Mouse (Mus musculus): ENCODE measurements at regions not wholly inside any gene's neighbourhood (a gene's known extent, or its start where the extent isn't known, plus 50 kb on each side); places are given as distances from the start of the nearest gene placed in this dataset.

GRCm38 (mm10) chr3:66646251-66646650 is 334.9 kb upstream of the Rsrc1 start:
- peak; percentile 5 for DNase-seq

GRCm38 (mm10) chr3:66649271-66649670 is 331.9 kb upstream of the Rsrc1 start:
- no peak for DNase-seq

GRCm38 (mm10) chr3:66650076-66650748 is 331.0 kb upstream of the Rsrc1 start:
- DNase-seq: peak; percentile 33

GRCm38 (mm10) chr3:66650749-66651472 is 330.3 kb upstream of the Rsrc1 start:
- no peak for DNase-seq

- DNase-seq: no peak
Observed at GRCm38 (mm10) chr3:66652139-66652846, 328.9 kb upstream of the Rsrc1 start.

- DNase-seq: no peak
Observed at GRCm38 (mm10) chr3:66653961-66654360, 327.2 kb upstream of the Rsrc1 start.

- no peak for DNase-seq
Observed at GRCm38 (mm10) chr3:66654860-66655259, 326.3 kb upstream of the Rsrc1 start.

GRCm38 (mm10) chr3:66656458-66656857 is 324.7 kb upstream of the Rsrc1 start:
- no peak for DNase-seq

- DNase-seq: no peak
Observed at GRCm38 (mm10) chr3:66660555-66660954, 320.6 kb upstream of the Rsrc1 start.

GRCm38 (mm10) chr3:66661826-66662618 is 319.2 kb upstream of the Rsrc1 start:
- DNase-seq: no peak

- DNase-seq: no peak
Observed at GRCm38 (mm10) chr3:66683589-66684286, 297.5 kb upstream of the Rsrc1 start.

GRCm38 (mm10) chr3:66684287-66684903 is 296.8 kb upstream of the Rsrc1 start:
- no peak for DNase-seq

GRCm38 (mm10) chr3:66685136-66685535 is 296.1 kb upstream of the Rsrc1 start:
- no peak for DNase-seq

GRCm38 (mm10) chr3:66687126-66687525 is 294.1 kb upstream of the Rsrc1 start:
- DNase-seq: no peak

GRCm38 (mm10) chr3:66690906-66691522 is 290.2 kb upstream of the Rsrc1 start:
- DNase-seq: peak; percentile 33

- DNase-seq: no peak
Observed at GRCm38 (mm10) chr3:66695125-66695524, 286.1 kb upstream of the Rsrc1 start.

- no peak for DNase-seq
Observed at GRCm38 (mm10) chr3:66695661-66696253, 285.4 kb upstream of the Rsrc1 start.

- DNase-seq: no peak
Observed at GRCm38 (mm10) chr3:66698083-66698482, 283.1 kb upstream of the Rsrc1 start.

- DNase-seq: no peak
Observed at GRCm38 (mm10) chr3:66705766-66706165, 275.4 kb upstream of the Rsrc1 start.

GRCm38 (mm10) chr3:66735468-66735867 is 245.7 kb upstream of the Rsrc1 start:
- DNase-seq: no peak
